Mouse (Mus musculus): ENCODE data around the gene Tnr.
A peak's percentile ranks its signal among the peaks of the same experiment; 100 is the strongest.

Tnr gene

GRCm38 (mm10) chr1:159629822-159630589 lies 106.4 kb downstream of the Tnr start:
- no peak for DNase-seq (ENCODE audit: extremely low read depth, low read depth)

GRCm38 (mm10) chr1:159632558-159632957 lies 109.0 kb downstream of the Tnr start:
- DNase-seq (ENCODE audit: extremely low read depth, low read depth), result no peak

- DNase-seq (ENCODE audit: extremely low read depth, low read depth), result no peak
These were observed 115.8 kb downstream of the Tnr start for GRCm38 (mm10) chr1:159639408-159639807.

- DNase-seq (ENCODE audit: extremely low read depth, low read depth), result no peak
These were observed 122.2 kb downstream of the Tnr start for GRCm38 (mm10) chr1:159645719-159646118.

GRCm38 (mm10) chr1:159650486-159650885 lies 126.9 kb downstream of the Tnr start:
- DNase-seq (ENCODE audit: extremely low read depth, low read depth), result no peak

- DNase-seq (ENCODE audit: extremely low read depth, low read depth), result no peak
These were observed 131.7 kb downstream of the Tnr start for GRCm38 (mm10) chr1:159655241-159655640.

GRCm38 (mm10) chr1:159657856-159658542 lies 134.4 kb downstream of the Tnr start:
- no peak for DNase-seq (ENCODE audit: extremely low read depth, low read depth)

GRCm38 (mm10) chr1:159660620-159661501 lies 137.3 kb downstream of the Tnr start:
- no peak for DNase-seq (ENCODE audit: extremely low read depth, low read depth)

- DNase-seq (ENCODE audit: extremely low read depth, low read depth), result no peak
These were observed 140.9 kb downstream of the Tnr start for GRCm38 (mm10) chr1:159664496-159664895.

- DNase-seq (ENCODE audit: extremely low read depth, low read depth), result no peak
These were observed 141.4 kb downstream of the Tnr start for GRCm38 (mm10) chr1:159664945-159665344.

- no peak for DNase-seq (ENCODE audit: extremely low read depth, low read depth)
These were observed 147.1 kb downstream of the Tnr start for GRCm38 (mm10) chr1:159670629-159671150.

- DNase-seq (ENCODE audit: extremely low read depth, low read depth), result no peak
These were observed 147.6 kb downstream of the Tnr start for GRCm38 (mm10) chr1:159671181-159671580.

GRCm38 (mm10) chr1:159674240-159674639 lies 150.7 kb downstream of the Tnr start:
- no peak for DNase-seq (ENCODE audit: extremely low read depth, low read depth)

GRCm38 (mm10) chr1:159675472-159675871 lies 151.9 kb downstream of the Tnr start:
- DNase-seq (ENCODE audit: extremely low read depth, low read depth), result no peak

- DNase-seq (ENCODE audit: extremely low read depth, low read depth), result no peak
These were observed 154.8 kb downstream of the Tnr start for GRCm38 (mm10) chr1:159678221-159678935.

GRCm38 (mm10) chr1:159681252-159681651 lies 157.7 kb downstream of the Tnr start:
- DNase-seq (ENCODE audit: extremely low read depth, low read depth), result no peak

GRCm38 (mm10) chr1:159686476-159687231 lies 163.1 kb downstream of the Tnr start:
- no peak for DNase-seq (ENCODE audit: extremely low read depth, low read depth)

GRCm38 (mm10) chr1:159696717-159697116 lies 173.1 kb downstream of the Tnr start:
- DNase-seq (ENCODE audit: extremely low read depth, low read depth), result no peak

GRCm38 (mm10) chr1:159702038-159702437 lies 178.5 kb downstream of the Tnr start:
- DNase-seq (ENCODE audit: extremely low read depth, low read depth), result peak; percentile 2

GRCm38 (mm10) chr1:159704925-159705324 lies 181.4 kb downstream of the Tnr start:
- DNase-seq (ENCODE audit: extremely low read depth, low read depth), result no peak

Measured in MEL-GATA-1-ER (cell line).